Comparison of ENCODE assay signal across 9 mouse cellular contexts in the genomic region with DNA sequence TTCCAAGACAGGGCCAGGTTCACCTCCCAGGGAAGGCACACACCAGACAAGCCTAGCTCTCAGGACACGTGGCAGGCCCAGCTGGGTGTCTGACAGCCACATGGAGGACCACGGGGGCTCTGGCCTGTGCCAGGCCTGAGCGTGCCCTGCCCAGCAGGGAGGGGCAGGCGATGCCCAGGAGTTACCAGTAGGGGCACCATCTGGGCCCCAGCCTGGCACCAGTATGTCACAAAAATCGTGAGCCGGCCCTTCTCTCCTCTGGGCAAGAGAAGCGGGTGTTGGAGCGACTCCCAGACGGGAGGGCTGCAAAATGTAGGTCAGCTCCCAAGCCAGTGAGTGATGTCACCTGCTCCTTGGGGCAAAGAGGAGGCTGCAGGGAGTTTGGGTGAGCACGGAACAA. TPM values are rescaled to one million over a fixed set of nuclear protein-coding genes. Genes with fewer than 3 reads are reported as not detected.
DNase-seq lines count a peak whose midpoint lies in the region; ATAC-seq lines count a peak whose summit lies in the region.
"Had no signal": no experiment of that assay in that cellular context is flagged by ENCODE, and none has a peak within 500 bp of the region (broad histone marks: within the 10 kb centered on the region; RNA-seq: fewer than 3 reads in every experiment).

No protein-coding gene starts in this region.

- H3K4me1 ChIP-seq in kidney, embryonic 14.5 days (ENCODE audit: control insufficient read depth, insufficient read depth, low read length), result no peaks in the 10 kb centered on the region

- WGBS in kidney, embryonic 14.5 days, result 65% methylated on average over 10 of the region's 10 CpGs

- H3K9ac ChIP-seq in kidney, embryonic 14.5 days (ENCODE audit: low read depth, low read length), result no peak overlapping the region

- ATAC-seq in frontal cortex, adult (ENCODE audit: low TSS enrichment), result peak; percentile 94
- ATAC-seq in CD4-positive, CD25-positive, alpha-beta regulatory T cell, adult 4 months, result no peak
- no peak for ATAC-seq in kidney, embryonic 14.5 days (ENCODE audit: low FRiP score, low TSS enrichment)

- no peak overlapping the region for H3K4me2 ChIP-seq in kidney, embryonic 14.5 days (replicated peaks; ENCODE audit: low read depth, low read length)

- intact Hi-C loops in heart, postnatal 10 days (cut with DNase I), result loop anchor here (5.0 kb wide), 3 partner anchors 334 to 384 kb away; no protein-coding TSS in a partner anchor
- intact Hi-C loops in left cerebral cortex, postnatal 36 days (cut with DNase I), result no loop called here

- DNase-seq in NIH3T3 (ENCODE audit: low read depth), result peak; percentile 15
- DNase-seq in adrenal gland, postnatal 14 days, result peak; percentile 91
- DNase-seq in heart, postnatal 10 days, result peak; percentile 89 to 90
- DNase-seq in left cerebral cortex, postnatal 36 days (ENCODE audit: low spot score in 2 of 2), result peak; percentile 67 to 68

- no peaks in the 10 kb centered on the region for H3K36me3 ChIP-seq in kidney, embryonic 14.5 days (ENCODE audit: control insufficient read depth, insufficient read depth, low read length)

- no peaks in the 10 kb centered on the region for H3K9me3 ChIP-seq in kidney, embryonic 14.5 days (ENCODE audit: control insufficient read depth, low read length)

- no peak overlapping the region for H3K4me3 ChIP-seq in kidney, embryonic 14.5 days (ENCODE audit: low read length)
- H3K4me3 ChIP-seq: myocyte had no signal

- H3K27ac ChIP-seq in kidney, embryonic 14.5 days (ENCODE audit: low read depth, low read length), result no peak overlapping the region
- H3K27ac ChIP-seq: kidney, postnatal 0 days had no signal

- H3K27me3 ChIP-seq in kidney, embryonic 14.5 days (ENCODE audit: control insufficient read depth, insufficient read depth, low read length), result no peaks in the 10 kb centered on the region

RNA-seq across cellular contexts. Expression of gene Ntng2, which starts 34.9 kb away (rescaled TPM):
- 20.6 and 25.2 TPM in 2 replicates for total RNA-seq in adrenal gland, postnatal 14 days (2021)
- total RNA-seq in heart, postnatal 10 days (2021), result 1 to 10 TPM; 3.0 to 3.4 TPM
- 100 to 1,000 TPM in 1 of 2 experiments, 10 to 100 TPM in 1; 96.5 to 102 TPM for total RNA-seq in left cerebral cortex, postnatal 36 days (2021)
- 1 to 10 TPM; 2.4 to 3.1 TPM for polyA plus RNA-seq in CD4-positive, CD25-positive, alpha-beta regulatory T cell, adult 4 months (2017; shearing (Covaris generic))
- 3.2 and 4.3 TPM in 2 replicates for polyA plus RNA-seq in kidney, embryonic 14.5 days (2014; fragmentation: Nextera tagmentation; extraction: Ambion mirVana)

Comparison
In these comparisons a context has a peak if more than half of its experiments do, and no peak if none do; other contexts are left out.
1. DNase-seq: peak in every context shown above with its lines; median percentile 91 in adrenal gland, postnatal 14 days; 90 in heart, postnatal 10 days; 68 in left cerebral cortex, postnatal 36 days; 15 in NIH3T3.